Mouse (Mus musculus) E14TG2a.4 (cell line): ENCODE data around the gene Alpk1.

Experiments
- CTCF ChIP-seq: conservative IDR thresholded peaks from 2 replicates; pipeline ENCODE4 v1.5.1; 2014; ENCODE audit warnings: low read length
- NANOG ChIP-seq: IDR thresholded peaks from 2 replicates; pipeline ENCODE4 v1.6.1; 2014; ENCODE audit warnings: borderline replicate concordance, low read length, mixed read lengths
- POU5F1 ChIP-seq: IDR thresholded peaks from 2 replicates; pipeline ENCODE4 v1.6.1; 2014; ENCODE audit warnings: low read length, borderline replicate concordance

GRCm38 (mm10) chr3:127705139-127705514, 75.2 kb downstream of the Alpk1 start:
- TF ChIP-seq CTCF (no peak), NANOG (no peak), POU5F1 (no peak)
